Comparison of ENCODE assay signal across 13 mouse cellular contexts in the genomic region with DNA sequence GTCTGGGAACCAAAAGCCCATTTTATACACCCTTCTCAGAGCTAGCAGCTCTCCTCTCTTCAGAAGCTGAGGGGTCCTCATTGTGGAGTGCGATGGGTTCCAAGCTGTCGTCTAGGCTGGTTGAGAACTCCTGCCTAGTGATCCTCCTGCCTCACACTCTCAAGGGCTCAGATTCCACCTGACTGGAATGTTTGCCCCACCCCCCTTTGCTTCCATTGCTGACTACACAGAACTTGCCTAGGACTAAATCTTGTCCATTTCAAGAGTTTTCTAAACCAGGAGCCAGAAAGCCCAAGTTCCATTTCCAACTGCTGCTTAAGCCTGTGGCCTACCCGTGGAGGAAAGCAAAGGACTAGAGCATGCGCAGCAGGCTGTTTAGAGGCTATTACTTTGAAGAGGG. TPM values are rescaled to one million over a fixed set of nuclear protein-coding genes. Genes with fewer than 3 reads are reported as not detected.
DNase-seq lines count a peak whose midpoint lies in the region; ATAC-seq and TF ChIP-seq lines count a peak whose summit lies in the region.
"Had no signal": no experiment of that assay in that cellular context is flagged by ENCODE, and none has a peak within 500 bp of the region (broad histone marks: within the 10 kb centered on the region; RNA-seq: fewer than 3 reads in every experiment).

No protein-coding gene starts in this region.

- no peak overlapping the region for H3K4me2 ChIP-seq in midbrain, embryonic 13.5 days (replicated peaks)
- H3K4me2 ChIP-seq in midbrain, embryonic 11.5 days, result no peak overlapping the region
- H3K4me2 ChIP-seq in intestine, postnatal 0 days (replicated peaks; ENCODE audit: low read depth), result no peak overlapping the region
- H3K4me2 ChIP-seq: heart, embryonic 12.5 days had no signal

- DNase-seq in gastrocnemius, adult 2 months, result no peak
- no peak for DNase-seq in gastrocnemius, postnatal 25 days
- DNase-seq in midbrain, embryonic 11.5 days (ENCODE audit: low spot score, missing footprints), result no peak
- peak; percentile 49 for DNase-seq in yolk sac, embryonic 10.5 days (ENCODE audit: low spot score)
- no peak for DNase-seq in left cerebral cortex, postnatal 4 days
- DNase-seq in gastrocnemius, postnatal 4 days (ENCODE audit: low spot score in 2 of 2), result no peak
- DNase-seq: cerebellum, adult 9-10 months; thymus, adult 2 months had no signal

- peaks cover 31% of the 10 kb centered on the region for H3K36me3 ChIP-seq in midbrain, embryonic 13.5 days
- H3K36me3 ChIP-seq in midbrain, embryonic 11.5 days (ENCODE audit: control insufficient read depth, insufficient read depth, low read length), result peaks cover 30% of the 10 kb centered on the region
- peaks cover 38% of the 10 kb centered on the region; the same call in 1 of the 2 replicates for H3K36me3 ChIP-seq in intestine, postnatal 0 days (ENCODE audit: control insufficient read depth, insufficient read depth)

- no peaks in the 10 kb centered on the region for H3K9me3 ChIP-seq in midbrain, embryonic 13.5 days
- H3K9me3 ChIP-seq in midbrain, embryonic 11.5 days (ENCODE audit: control insufficient read depth, low read length), result no peaks in the 10 kb centered on the region
- H3K9me3 ChIP-seq in intestine, postnatal 0 days (ENCODE audit: control insufficient read depth), result no peaks in the 10 kb centered on the region
- H3K9me3 ChIP-seq: heart, embryonic 12.5 days; megakaryocyte, embryonic 14.5 days had no signal

- no peaks in the 10 kb centered on the region for H3K27me3 ChIP-seq in midbrain, embryonic 13.5 days
- no peaks in the 10 kb centered on the region for H3K27me3 ChIP-seq in midbrain, embryonic 11.5 days (ENCODE audit: control insufficient read depth, insufficient read depth, low read length)
- no peaks in the 10 kb centered on the region for H3K27me3 ChIP-seq in intestine, postnatal 0 days (replicated peaks; ENCODE audit: control insufficient read depth, insufficient read depth, low read length)
- H3K27me3 ChIP-seq: heart, embryonic 12.5 days; megakaryocyte, embryonic 14.5 days had no signal

- TF ChIP-seq CTCF in gastrocnemius, adult 2 months (IDR thresholded peaks at IDR 0.05), result no peak
- no peak for TF ChIP-seq CTCF in intestine, postnatal 0 days (IDR thresholded peaks at IDR 0.05; ENCODE audit: low read depth)

- H3K4me1 ChIP-seq in midbrain, embryonic 13.5 days (replicated peaks), result no peaks in the 10 kb centered on the region
- no peaks in the 10 kb centered on the region for H3K4me1 ChIP-seq in midbrain, embryonic 11.5 days (ENCODE audit: control insufficient read depth, insufficient read depth, low read length)
- no peaks in the 10 kb centered on the region for H3K4me1 ChIP-seq in intestine, postnatal 0 days (replicated peaks; ENCODE audit: control insufficient read depth, insufficient read depth, low read length)
- H3K4me1 ChIP-seq: heart, embryonic 12.5 days; megakaryocyte, embryonic 14.5 days had no signal

- WGBS in midbrain, embryonic 13.5 days, result 79% methylated on average over 4 of the region's 4 CpGs
- 84% methylated on average over 4 of the region's 4 CpGs for WGBS in midbrain, embryonic 11.5 days
- WGBS in intestine, postnatal 0 days, result 79% methylated on average over 4 of the region's 4 CpGs

- no peak overlapping the region for H3K9ac ChIP-seq in midbrain, embryonic 13.5 days (replicated peaks)
- H3K9ac ChIP-seq in midbrain, embryonic 11.5 days (ENCODE audit: low read length), result no peak overlapping the region
- H3K9ac ChIP-seq in intestine, postnatal 0 days (ENCODE audit: low read depth, low read length), result no peak overlapping the region
- H3K9ac ChIP-seq: heart, embryonic 12.5 days had no signal

- intact Hi-C loops in gastrocnemius, adult 2 months (cut with DNase I), result no loop called here
- intact Hi-C loops in left cerebral cortex, postnatal 4 days (cut with DNase I), result no loop called here

- H3K27ac ChIP-seq in gastrocnemius, adult 2 months, result peak overlapping the region; percentile 59
- 0 out of 2 replicates have a peak overlapping the region, but pooled peaks have one; percentile 25 for H3K27ac ChIP-seq in midbrain, embryonic 13.5 days
- no peak overlapping the region for H3K27ac ChIP-seq in midbrain, embryonic 11.5 days (ENCODE audit: low read depth, low read length)
- peak overlapping the region; percentile 54 for H3K27ac ChIP-seq in intestine, postnatal 0 days (ENCODE audit: low read depth, low read length)

- ATAC-seq in midbrain, embryonic 13.5 days, result no peak
- ATAC-seq in midbrain, embryonic 11.5 days (ENCODE audit: low FRiP score), result no peak
- no peak for ATAC-seq in intestine, postnatal 0 days

- no peak overlapping the region for H3K4me3 ChIP-seq in gastrocnemius, adult 2 months
- no peak overlapping the region for H3K4me3 ChIP-seq in midbrain, embryonic 13.5 days (replicated peaks)
- no peak overlapping the region for H3K4me3 ChIP-seq in midbrain, embryonic 11.5 days (ENCODE audit: low read depth, low read length)
- no peak overlapping the region for H3K4me3 ChIP-seq in intestine, postnatal 0 days (ENCODE audit: low read depth, low read length)
- H3K4me3 ChIP-seq: heart, embryonic 12.5 days; megakaryocyte, embryonic 14.5 days had no signal

RNA-seq across cellular contexts. Expression of a gene that starts 17.1 kb away (rescaled TPM):
- total RNA-seq in gastrocnemius, adult 2 months (2021), result not detected
- total RNA-seq in gastrocnemius, postnatal 25 days (2021), result 1 to 10 TPM; 2.0 to 2.3 TPM
- 149 and 181 TPM in 2 replicates for polyA plus RNA-seq in midbrain, embryonic 13.5 days (2015; fragmentation: Nextera tagmentation; extraction: Ambion mirVana)
- polyA plus RNA-seq in midbrain, embryonic 11.5 days (2014; fragmentation: Nextera tagmentation; extraction: Ambion mirVana), result 408 and 424 TPM in 2 replicates
- polyA plus RNA-seq in intestine, postnatal 0 days (2015; fragmentation: Nextera tagmentation; extraction: Ambion mirVana), result 100 and 133 TPM in 2 replicates
- 10 to 100 TPM; 14.8 to 15.1 TPM for total RNA-seq in left cerebral cortex, postnatal 4 days (2021)
- 10 to 100 TPM; 52.7 to 56.0 TPM for total RNA-seq in gastrocnemius, postnatal 4 days (2021)
- total RNA-seq: gastrocnemius, adult 18-20 months had no signal

Comparison
In these comparisons a context has a peak if more than half of its experiments do, and no peak if none do; other contexts are left out.
1. RNA of a gene that starts 17.1 kb away (total RNA-seq): 52.7 to 56.0 TPM in gastrocnemius, postnatal 4 days and 14.8 to 15.1 TPM in left cerebral cortex, postnatal 4 days; 2.0 to 2.3 TPM in gastrocnemius, postnatal 25 days and not detected in gastrocnemius, adult 2 months; every median in the first group is over 4 times any median in the second.